Mouse (Mus musculus) ES-Bruce4 (cell line): ENCODE results near the gene Scn4b.

ENCODE experiments used
- CTCF ChIP-seq: IDR thresholded peaks from one replicate; pipeline ENCODE4 v1.8.1; 2011; ENCODE audit warnings: low read depth, low read length
- POLR2A ChIP-seq: IDR thresholded peaks from one replicate; pipeline ENCODE4 v1.8.1; 2011; ENCODE audit warnings: low read length; ENCODE audit not compliant: insufficient read depth

DNA sequence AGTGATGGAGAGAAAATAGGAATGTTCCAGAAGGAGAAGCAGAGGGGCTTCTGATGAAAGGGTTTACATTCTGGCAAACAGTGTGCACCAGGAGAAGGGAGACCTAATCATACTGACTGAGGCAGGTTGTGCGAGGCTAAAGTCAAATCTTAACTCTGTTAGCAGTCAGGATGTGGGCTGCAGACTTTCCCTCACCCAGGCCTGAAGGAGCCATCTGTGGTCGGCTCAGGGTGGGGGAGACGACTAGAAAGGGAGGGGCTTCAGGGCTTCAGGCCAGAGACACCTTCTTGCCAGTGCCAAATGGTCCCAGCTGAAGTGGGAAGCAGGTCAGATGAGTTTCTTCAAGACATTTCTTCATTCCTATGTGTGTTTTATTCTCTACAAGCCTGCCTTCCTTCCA, 39.8 kb upstream of the Scn4b start:
- TF ChIP-seq CTCF, result no peak
- TF ChIP-seq POLR2A, result no peak
